Mouse (Mus musculus): ENCODE measurements around the gene Egfr. TPM values are rescaled to one million over a fixed set of nuclear protein-coding genes. Genes with fewer than 3 reads are reported as not detected.

The Egfr gene
- polyA plus RNA-seq, 1 experiment from 2014 or later: 6.0 TPM

DNA sequence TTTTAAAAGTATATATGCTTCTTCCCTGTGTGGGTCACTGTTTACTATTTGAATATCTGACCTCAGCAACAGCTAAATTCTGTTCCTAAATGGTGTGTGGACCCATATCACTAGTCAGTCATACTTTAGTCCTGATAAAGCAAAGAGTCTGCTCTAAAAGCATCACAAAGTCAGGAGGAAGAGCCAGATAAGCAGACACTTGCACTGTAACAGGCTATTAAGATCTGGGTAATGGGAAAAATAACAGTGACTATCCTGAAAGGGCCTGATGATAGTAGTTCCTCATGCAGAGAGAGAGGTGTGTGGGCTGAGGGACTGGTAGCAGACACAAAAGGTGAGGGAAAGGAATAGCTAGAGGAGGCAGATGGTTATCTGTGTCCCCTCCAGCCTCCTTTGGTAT lies 61.3 kb downstream of the Egfr start:
- no peak for ATAC-seq (ENCODE audit: low FRiP score, low TSS enrichment)
- Histone ChIP-seq H3K27me3 (ENCODE audit: control insufficient read depth, insufficient read depth, low read length) (no peaks in the 10 kb centered on the region), H3K36me3 (ENCODE audit: control insufficient read depth, insufficient read depth, low read length) (no peaks in the 10 kb centered on the region), H3K9me3 (ENCODE audit: control insufficient read depth, low read length) (no peaks in the 10 kb centered on the region), H3K4me3 (ENCODE audit: low read length) (no peak overlapping the region), H3K27ac (ENCODE audit: low read depth, low read length) (no peak overlapping the region), H3K4me2 (replicated peaks; ENCODE audit: low read depth, low read length) (no peak overlapping the region), H3K9ac (ENCODE audit: low read depth, low read length) (no peak overlapping the region), H3K4me1 (ENCODE audit: control insufficient read depth, insufficient read depth, low read length) (peaks cover 12% of the 10 kb centered on the region)

- ATAC-seq (ENCODE audit: low FRiP score, low TSS enrichment): no peak
- Histone ChIP-seq H3K27ac (ENCODE audit: low read depth, low read length) (no peak overlapping the region), H3K4me3 (ENCODE audit: low read length) (no peak overlapping the region), H3K36me3 (ENCODE audit: control insufficient read depth, insufficient read depth, low read length) (no peaks in the 10 kb centered on the region), H3K9ac (ENCODE audit: low read depth, low read length) (no peak overlapping the region), H3K4me2 (replicated peaks; ENCODE audit: low read depth, low read length) (no peak overlapping the region), H3K27me3 (ENCODE audit: control insufficient read depth, insufficient read depth, low read length) (no peaks in the 10 kb centered on the region), H3K9me3 (ENCODE audit: control insufficient read depth, low read length) (no peaks in the 10 kb centered on the region), H3K4me1 (ENCODE audit: control insufficient read depth, insufficient read depth, low read length) (no peaks in the 10 kb centered on the region)
- 84% methylated on average over 9 of the region's 9 CpGs for WGBS
Observed at GRCm38 (mm10) chr11:16816414-16816813, 64.4 kb downstream of the Egfr start.

DNA sequence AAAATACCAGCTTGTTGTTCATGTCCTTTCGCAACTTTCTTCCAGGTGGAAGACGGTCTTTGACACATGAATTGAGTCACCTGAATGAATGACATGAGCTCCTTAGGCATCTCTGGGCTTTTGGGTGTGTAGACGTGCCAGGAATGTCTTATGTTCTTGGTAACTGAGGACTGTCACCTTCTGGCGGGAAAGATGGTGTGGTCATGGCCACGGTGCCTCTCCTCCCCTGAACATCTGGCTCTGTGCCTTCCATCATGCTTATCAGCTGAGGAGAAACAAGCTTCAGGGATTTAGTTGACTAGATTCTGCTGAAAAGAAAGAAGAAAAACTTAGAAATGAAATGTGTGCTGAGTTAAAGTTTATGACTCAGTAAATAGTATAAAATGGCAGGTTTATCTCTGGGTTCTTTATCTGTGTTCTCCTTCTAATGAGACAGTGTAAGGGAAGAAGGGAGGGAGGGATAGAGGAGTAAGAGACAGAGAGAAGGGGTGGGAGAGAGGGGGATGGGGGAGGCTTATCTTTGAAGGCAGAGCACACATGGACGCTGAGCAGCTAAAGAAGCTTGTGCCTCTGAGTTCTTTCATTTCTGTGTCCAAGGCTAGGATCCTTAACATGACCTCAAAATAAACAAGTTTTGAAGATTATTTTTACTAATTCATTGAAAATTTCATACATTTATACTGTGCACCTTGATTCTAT lies 65.5 kb downstream of the Egfr start:
- no peak overlapping the region for H3K27ac ChIP-seq (ENCODE audit: low read depth, low read length)
- H3K36me3 ChIP-seq (ENCODE audit: control insufficient read depth, insufficient read depth, low read length): no peaks in the 10 kb centered on the region
- H3K4me2 ChIP-seq (replicated peaks; ENCODE audit: low read depth, low read length): no peak overlapping the region
- WGBS: 57% methylated on average over 6 of the region's 6 CpGs
- no peaks in the 10 kb centered on the region for H3K27me3 ChIP-seq (ENCODE audit: control insufficient read depth, insufficient read depth, low read length)
- no peak overlapping the region for H3K9ac ChIP-seq (ENCODE audit: low read depth, low read length)
- H3K4me3 ChIP-seq (ENCODE audit: low read length): no peak overlapping the region
- no peaks in the 10 kb centered on the region for H3K4me1 ChIP-seq (ENCODE audit: control insufficient read depth, insufficient read depth, low read length)
- no peak for ATAC-seq (ENCODE audit: low FRiP score, low TSS enrichment)
- H3K9me3 ChIP-seq (ENCODE audit: control insufficient read depth, low read length): no peaks in the 10 kb centered on the region

DNA sequence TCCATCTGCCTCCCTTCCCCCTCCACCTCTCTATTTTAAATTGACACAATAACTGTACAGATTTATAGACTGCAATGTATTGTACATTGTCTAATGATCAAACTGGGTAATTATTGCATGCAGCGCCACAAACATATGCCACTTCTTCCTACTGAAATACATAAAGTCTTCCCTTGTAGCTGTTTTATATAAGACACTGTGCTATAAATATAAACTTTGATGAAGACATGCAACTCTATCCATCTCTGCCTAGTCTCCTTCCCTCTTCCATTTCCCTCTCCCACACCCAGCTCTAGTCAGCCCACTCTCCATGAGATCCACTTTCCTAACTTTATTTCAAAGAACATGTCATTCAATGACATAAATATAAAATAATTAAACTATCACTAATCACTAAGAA lies 67.4 kb downstream of the Egfr start:
- Histone ChIP-seq H3K27me3 (ENCODE audit: control insufficient read depth, insufficient read depth, low read length) (no peaks in the 10 kb centered on the region), H3K4me1 (ENCODE audit: control insufficient read depth, insufficient read depth, low read length) (no peaks in the 10 kb centered on the region), H3K4me3 (ENCODE audit: low read length) (no peak overlapping the region), H3K36me3 (ENCODE audit: control insufficient read depth, insufficient read depth, low read length) (no peaks in the 10 kb centered on the region), H3K9me3 (ENCODE audit: control insufficient read depth, low read length) (no peaks in the 10 kb centered on the region), H3K27ac (ENCODE audit: low read depth, low read length) (no peak overlapping the region), H3K4me2 (replicated peaks; ENCODE audit: low read depth, low read length) (no peak overlapping the region), H3K9ac (ENCODE audit: low read depth, low read length) (no peak overlapping the region)
- ATAC-seq (ENCODE audit: low FRiP score, low TSS enrichment): no peak
- WGBS: 100% methylated on average over 1 of the region's 1 CpGs

DNA sequence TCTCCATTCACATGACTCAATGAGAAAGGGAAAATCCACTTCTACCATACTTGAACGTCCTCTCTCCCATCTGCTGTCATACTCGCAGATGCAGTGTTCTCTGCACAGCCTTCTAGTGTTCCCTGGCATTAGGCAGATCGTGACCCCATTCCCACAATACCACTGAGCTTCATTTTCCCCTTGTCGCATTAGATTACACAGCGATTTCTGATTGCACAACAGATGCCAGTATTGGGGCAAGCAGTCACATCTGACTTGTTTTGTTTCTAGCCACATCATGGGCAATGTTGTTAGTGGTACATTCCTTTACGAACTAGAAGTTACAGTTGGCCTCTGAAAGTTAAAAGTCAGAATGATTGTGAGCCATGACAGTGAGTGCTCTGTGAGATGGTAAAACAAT lies 68.1 kb downstream of the Egfr start:
- Histone ChIP-seq H3K9me3 (ENCODE audit: control insufficient read depth, low read length) (no peaks in the 10 kb centered on the region), H3K4me1 (ENCODE audit: control insufficient read depth, insufficient read depth, low read length) (no peaks in the 10 kb centered on the region), H3K4me3 (ENCODE audit: low read length) (no peak overlapping the region), H3K36me3 (ENCODE audit: control insufficient read depth, insufficient read depth, low read length) (no peaks in the 10 kb centered on the region), H3K9ac (ENCODE audit: low read depth, low read length) (no peak overlapping the region), H3K4me2 (replicated peaks; ENCODE audit: low read depth, low read length) (no peak overlapping the region), H3K27ac (ENCODE audit: low read depth, low read length) (no peak overlapping the region), H3K27me3 (ENCODE audit: control insufficient read depth, insufficient read depth, low read length) (no peaks in the 10 kb centered on the region)
- ATAC-seq (ENCODE audit: low FRiP score, low TSS enrichment): no peak
- whole genome bisulfite sequencing: 84% methylated on average over 6 of the region's 6 CpGs

- Histone ChIP-seq H3K9me3 (ENCODE audit: control insufficient read depth, low read length) (no peaks in the 10 kb centered on the region), H3K4me1 (ENCODE audit: control insufficient read depth, insufficient read depth, low read length) (no peaks in the 10 kb centered on the region)
- no peak for ATAC-seq (ENCODE audit: low FRiP score, low TSS enrichment)
Observed at GRCm38 (mm10) chr11:16821668-16822254, 69.8 kb downstream of the Egfr start.

DNA sequence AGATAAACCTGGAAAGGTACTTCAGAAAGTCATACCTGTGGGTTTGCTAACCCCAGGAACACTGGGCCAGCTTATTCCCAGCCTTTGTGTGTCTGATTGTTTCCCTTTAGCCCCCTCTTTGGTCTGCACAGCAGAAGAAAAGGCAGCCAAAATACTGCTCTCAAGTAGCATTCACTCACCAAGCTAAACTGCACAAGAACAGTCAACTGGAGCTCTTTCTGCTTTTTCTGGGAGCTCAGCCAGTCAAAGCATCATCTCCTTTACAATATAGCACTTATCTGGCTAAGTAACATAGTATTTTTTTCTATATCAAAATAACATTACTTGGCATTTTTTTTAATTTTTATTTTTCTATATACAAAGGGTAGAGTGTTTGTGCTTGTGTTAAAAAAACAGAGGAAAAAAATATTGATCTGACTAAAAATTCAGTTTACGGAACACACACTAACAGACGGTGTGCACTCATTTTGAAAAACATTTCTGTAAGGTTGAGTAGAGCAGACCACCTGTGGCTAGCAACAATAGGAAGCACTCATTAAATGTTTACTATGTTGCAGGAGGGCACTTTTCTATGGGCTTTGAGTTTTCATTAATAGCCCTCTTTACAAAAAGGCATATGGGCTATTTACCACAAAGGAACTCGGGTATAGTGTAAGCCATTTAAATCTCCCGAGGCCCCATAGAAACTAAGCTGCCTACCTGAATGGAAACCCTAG lies 72.0 kb downstream of the Egfr start:
- WGBS: 75% methylated on average over 4 of the region's 4 CpGs
- H3K4me1 ChIP-seq (ENCODE audit: control insufficient read depth, insufficient read depth, low read length): no peaks in the 10 kb centered on the region
- no peak overlapping the region for H3K4me3 ChIP-seq (ENCODE audit: low read length)
- ATAC-seq (ENCODE audit: low FRiP score, low TSS enrichment): no peak
- no peaks in the 10 kb centered on the region for H3K9me3 ChIP-seq (ENCODE audit: control insufficient read depth, low read length)
- no peak overlapping the region for H3K4me2 ChIP-seq (replicated peaks; ENCODE audit: low read depth, low read length)
- peak overlapping the region; percentile 48; the same call in 1 of the 2 replicates for H3K27ac ChIP-seq (ENCODE audit: low read depth, low read length)
- no peaks in the 10 kb centered on the region for H3K27me3 ChIP-seq (ENCODE audit: control insufficient read depth, insufficient read depth, low read length)
- no peaks in the 10 kb centered on the region for H3K36me3 ChIP-seq (ENCODE audit: control insufficient read depth, insufficient read depth, low read length)
- no peak overlapping the region for H3K9ac ChIP-seq (ENCODE audit: low read depth, low read length)

More at GRCm38 (mm10) chr11:16821668-16822254, 69.8 kb downstream of the Egfr start:
- 80% methylated on average over 6 of the region's 6 CpGs for WGBS
- Histone ChIP-seq H3K4me2 (replicated peaks; ENCODE audit: low read depth, low read length) (no peak overlapping the region), H3K4me3 (ENCODE audit: low read length) (no peak overlapping the region), H3K27ac (ENCODE audit: low read depth, low read length) (no peak overlapping the region), H3K36me3 (ENCODE audit: control insufficient read depth, insufficient read depth, low read length) (no peaks in the 10 kb centered on the region), H3K9ac (ENCODE audit: low read depth, low read length) (no peak overlapping the region), H3K27me3 (ENCODE audit: control insufficient read depth, insufficient read depth, low read length) (no peaks in the 10 kb centered on the region)

GRCm38 (mm10) chr11:16829468-16829867 lies 77.5 kb downstream of the Egfr start:
- Histone ChIP-seq H3K27ac (ENCODE audit: low read depth, low read length) (no peak overlapping the region), H3K9me3 (ENCODE audit: control insufficient read depth, low read length) (no peaks in the 10 kb centered on the region), H3K9ac (ENCODE audit: low read depth, low read length) (no peak overlapping the region), H3K4me2 (replicated peaks; ENCODE audit: low read depth, low read length) (no peak overlapping the region), H3K27me3 (ENCODE audit: control insufficient read depth, insufficient read depth, low read length) (no peaks in the 10 kb centered on the region), H3K4me1 (ENCODE audit: control insufficient read depth, insufficient read depth, low read length) (no peaks in the 10 kb centered on the region), H3K36me3 (ENCODE audit: control insufficient read depth, insufficient read depth, low read length) (no peaks in the 10 kb centered on the region), H3K4me3 (ENCODE audit: low read length) (no peak overlapping the region)
- ATAC-seq (ENCODE audit: low FRiP score, low TSS enrichment): no peak
- 79% methylated on average over 3 of the region's 3 CpGs for whole genome bisulfite sequencing

DNA sequence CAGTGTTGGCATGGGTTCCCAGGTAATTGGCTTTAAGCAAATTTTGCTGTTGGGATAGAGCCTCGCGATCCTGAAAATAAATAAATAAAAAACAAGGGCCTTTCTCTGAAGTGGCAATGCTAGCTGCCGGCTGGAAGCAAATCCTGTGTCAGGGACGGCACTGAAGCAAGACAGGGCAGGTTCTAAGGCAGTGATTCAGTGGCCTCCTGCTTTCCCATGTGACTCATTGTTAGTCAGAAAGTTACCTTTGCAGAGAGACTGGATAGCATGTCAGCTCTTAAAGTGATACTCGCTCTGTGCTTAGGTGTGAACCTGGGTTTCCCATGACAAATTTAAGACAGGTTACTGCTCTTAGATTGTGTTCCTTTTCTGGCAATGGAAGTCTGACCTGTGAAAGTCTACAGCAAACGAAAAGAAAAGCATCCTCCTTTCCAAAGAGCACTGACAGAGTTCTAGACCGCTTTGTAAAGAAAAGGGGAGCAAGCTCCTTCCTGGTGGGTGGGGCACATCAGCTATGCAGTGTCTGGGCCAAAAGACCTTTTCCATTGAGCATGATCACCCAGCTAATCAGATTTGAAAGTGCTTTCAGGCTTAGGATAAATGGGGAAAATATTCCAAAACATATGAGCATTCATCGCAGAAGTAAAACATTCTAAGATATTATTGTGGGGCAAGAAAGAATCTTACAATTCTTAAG lies 78.7 kb downstream of the Egfr start:
- no peak for ATAC-seq (ENCODE audit: low FRiP score, low TSS enrichment)
- WGBS: 60% methylated on average over 8 of the region's 8 CpGs

More for the DNA sequence above, 78.7 kb downstream of the Egfr start:
- no peak overlapping the region for H3K9ac ChIP-seq (ENCODE audit: low read depth, low read length)
- no peaks in the 10 kb centered on the region for H3K9me3 ChIP-seq (ENCODE audit: control insufficient read depth, low read length)
- no peak overlapping the region for H3K4me3 ChIP-seq (ENCODE audit: low read length)
- no peaks in the 10 kb centered on the region for H3K27me3 ChIP-seq (ENCODE audit: control insufficient read depth, insufficient read depth, low read length)
- H3K4me1 ChIP-seq (ENCODE audit: control insufficient read depth, insufficient read depth, low read length): no peaks in the 10 kb centered on the region
- no peak overlapping the region for H3K27ac ChIP-seq (ENCODE audit: low read depth, low read length)
- H3K36me3 ChIP-seq (ENCODE audit: control insufficient read depth, insufficient read depth, low read length): no peaks in the 10 kb centered on the region
- no peak overlapping the region for H3K4me2 ChIP-seq (replicated peaks; ENCODE audit: low read depth, low read length)
